Mouse (Mus musculus) stomach, embryonic 16.5 days (tissue): Measurements from ENCODE around the gene Gm13889. TPM values are rescaled to one million over a fixed set of nuclear protein-coding genes. Genes with fewer than 3 reads are reported as not detected.

ENCODE experiments used
- ATAC-seq: fragments of 200-750 bp; cut with Nextera tagmentation; 2 replicates; pipeline ENCODE4 v1.8.0; 2017; ENCODE audit warnings: moderate number of reproducible peaks, moderate TSS enrichment; ENCODE audit not compliant: insufficient read depth, low FRiP score
- H3K27ac ChIP-seq: fragments of 300-500 bp; sonication (generic); 2 replicates; pipeline ENCODE4 v1.5.1; 2014; ENCODE audit warnings: low read length
- H3K27me3 ChIP-seq: fragments of 300-500 bp; sonication (generic); 2 replicates; pipeline ENCODE4 v1.6.1; 2014; ENCODE audit warnings: low read length, control low read depth, mixed read lengths; ENCODE audit not compliant: control insufficient read depth, insufficient read depth
- H3K36me3 ChIP-seq: fragments of 300-500 bp; sonication (generic); 2 replicates; pipeline ENCODE4 v1.6.1; 2014; ENCODE audit warnings: low read length; ENCODE audit not compliant: control insufficient read depth, insufficient read depth
- H3K4me1 ChIP-seq: fragments of 300-500 bp; sonication (generic); 2 replicates; pipeline ENCODE4 v1.6.1; 2014; ENCODE audit warnings: low read length, control low read depth, mixed read lengths; ENCODE audit not compliant: control insufficient read depth, insufficient read depth
- H3K4me2 ChIP-seq: fragments of 300-500 bp; sonication (generic); 2 replicates; pipeline ENCODE4 v1.6.1; 2014; ENCODE audit warnings: low read depth, low read length, mixed read lengths
- H3K4me3 ChIP-seq: fragments of 300-500 bp; sonication (generic); replicated peaks from 2 replicates; pipeline ENCODE4 v1.5.1; 2014; ENCODE audit warnings: mild to moderate bottlenecking, low read length
- H3K9ac ChIP-seq: fragments of 300-500 bp; sonication (generic); 2 replicates; pipeline ENCODE4 v1.6.1; 2014; ENCODE audit warnings: low read length
- H3K9me3 ChIP-seq: fragments of 300-500 bp; sonication (generic); replicated peaks from 2 replicates; pipeline ENCODE4 v1.6.1; 2016; ENCODE audit warnings: low read length, control low read depth; ENCODE audit not compliant: control insufficient read depth
- WGBS: fragments of 180-500 bp; shearing (Covaris S2); extraction: QIAGEN DNeasy Blood & Tissue Kit; methylation state at CpG from one replicate; pipeline ENCODE4 v1.1.7; 2014; 5-methylcytosine and 5-hydroxymethylcytosine counted together
- polyA plus RNA-seq: library from polyadenylated mRNA; unstranded; fragments of >200 nt; fragmentation: Nextera tagmentation; extraction: Ambion mirVana; gene quantifications from 2 replicates; pipeline ENCODE4 v1.2.1, GENCODE M21; 2015

Gm13889 gene
- polyA plus RNA-seq, 1 experiment from 2014 or later = 12.6 TPM

DNA sequence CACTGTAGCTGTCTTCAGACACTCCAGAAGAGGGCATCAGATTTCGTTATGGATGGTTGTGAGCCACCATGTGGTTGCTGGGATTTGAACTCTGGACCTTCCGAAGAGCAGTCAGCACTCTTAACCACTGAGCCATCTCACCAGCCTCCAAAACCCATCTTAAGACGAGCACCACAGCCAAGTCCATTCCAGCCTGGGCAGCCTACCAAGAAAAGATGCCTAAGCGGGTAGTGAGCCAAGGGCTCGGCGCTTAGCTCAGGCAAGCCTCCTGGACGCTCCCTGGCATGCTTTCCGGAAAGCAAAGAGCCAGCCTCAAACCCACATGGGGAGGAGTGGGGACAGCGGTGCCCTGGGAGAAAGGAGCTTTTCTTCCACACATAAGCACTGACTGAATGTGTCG, 45.1 kb downstream of the Gm13889 start:
- H3K4me2 ChIP-seq = no peak overlapping the region
- no peak overlapping the region for H3K27ac ChIP-seq
- H3K9ac ChIP-seq = no peak overlapping the region
- H3K36me3 ChIP-seq = no peaks in the 10 kb centered on the region
- H3K9me3 ChIP-seq = no peaks in the 10 kb centered on the region
- H3K27me3 ChIP-seq = no peaks in the 10 kb centered on the region
- H3K4me1 ChIP-seq = no peaks in the 10 kb centered on the region
- WGBS = 75% methylated on average over 10 of the region's 10 CpGs
- no peak for ATAC-seq
- no peak overlapping the region for H3K4me3 ChIP-seq

- Histone ChIP-seq H3K36me3 (no peaks in the 10 kb centered on the region), H3K9ac (no peak overlapping the region), H3K4me2 (no peak overlapping the region), H3K9me3 (no peaks in the 10 kb centered on the region), H3K4me3 (no peak overlapping the region), H3K27ac (no peak overlapping the region), H3K27me3 (no peaks in the 10 kb centered on the region), H3K4me1 (no peaks in the 10 kb centered on the region)
- no peak for ATAC-seq
- WGBS = 62% methylated on average over 5 of the region's 5 CpGs
These were observed 47.3 kb downstream of the Gm13889 start for GRCm38 (mm10) chr2:93909716-93910115.

- Histone ChIP-seq H3K4me1 (no peaks in the 10 kb centered on the region), H3K36me3 (no peaks in the 10 kb centered on the region), H3K27me3 (no peaks in the 10 kb centered on the region), H3K9ac (no peak overlapping the region), H3K27ac (no peak overlapping the region), H3K4me3 (no peak overlapping the region), H3K4me2 (no peak overlapping the region), H3K9me3 (no peaks in the 10 kb centered on the region)
- ATAC-seq = no peak
- WGBS = 61% methylated on average over 9 of the region's 9 CpGs
These were observed 49.3 kb downstream of the Gm13889 start for GRCm38 (mm10) chr2:93907519-93908294.

- H3K4me1 ChIP-seq = no peaks in the 10 kb centered on the region
- WGBS = 38% methylated on average over 4 of the region's 4 CpGs
- no peaks in the 10 kb centered on the region for H3K36me3 ChIP-seq
- no peak overlapping the region for H3K4me2 ChIP-seq
- no peaks in the 10 kb centered on the region for H3K9me3 ChIP-seq
- H3K27me3 ChIP-seq = no peaks in the 10 kb centered on the region
- H3K9ac ChIP-seq = no peak overlapping the region
- ATAC-seq = no peak
- no peak overlapping the region for H3K4me3 ChIP-seq
- no peak overlapping the region for H3K27ac ChIP-seq
These were observed 50.7 kb downstream of the Gm13889 start for GRCm38 (mm10) chr2:93906316-93906715.

Other genes with a start within 250 kb of the Gm13889 start
- 93.6 and 95.7 TPM in 2 replicates for gene Ext2, start 134.6 kb downstream of the Gm13889 start, polyA plus RNA-seq
- gene Accs, start 107.3 kb downstream of the Gm13889 start, polyA plus RNA-seq = 6.6 and 7.2 TPM in 2 replicates
- 0.15 TPM in 1 of 2 replicates, not detected in the other for gene Accsl, start 88.0 kb downstream of the Gm13889 start, polyA plus RNA-seq
- gene Gm27027, start 39.2 kb upstream of the Gm13889 start, polyA plus RNA-seq = not detected in 2 replicates
- 62.2 and 68.0 TPM in 2 replicates for gene Alkbh3, start 53.6 kb upstream of the Gm13889 start, polyA plus RNA-seq
- 139 and 158 TPM in 2 replicates for gene Hsd17b12, start 200.8 kb upstream of the Gm13889 start, polyA plus RNA-seq